Mouse (Mus musculus) heart, embryonic 15.5 days (tissue): Measurements from ENCODE around the gene Il2. TPM values are rescaled to one million over a fixed set of nuclear protein-coding genes. Genes with fewer than 3 reads are reported as not detected.

Experiments
- polyA plus RNA-seq: library from polyadenylated mRNA; unstranded; fragments of >200 nt; fragmentation: Nextera tagmentation; extraction: Ambion mirVana; gene quantifications from 2 replicates; pipeline ENCODE4 v1.2.1, GENCODE M21; 2015

Gene Il2
- polyA plus RNA-seq, 1 experiment from 2014 or later: 0.44 TPM

Other genes starting within 250 kb of the Il2 start
- 0.16 and 0.23 TPM in 2 replicates for gene Adad1, start 62.4 kb downstream of the Il2 start, polyA plus RNA-seq
- gene Il21, start 106.7 kb upstream of the Il2 start, polyA plus RNA-seq: not detected in 2 replicates
- gene Bbs12, start 186.6 kb upstream of the Il2 start, polyA plus RNA-seq: 4.5 and 4.7 TPM in 2 replicates
- 1.1 and 1.9 TPM in 2 replicates for gene Cetn4, start 186.7 kb upstream of the Il2 start, polyA plus RNA-seq
- 1.4 and 2.1 TPM in 2 replicates for gene Fgf2, start 222.4 kb upstream of the Il2 start, polyA plus RNA-seq